Mouse (Mus musculus): ENCODE measurements at regions not wholly inside any gene's neighbourhood (a gene's known extent, or its start where the extent isn't known, plus 50 kb on each side); places are given as distances from the start of the nearest gene placed in this dataset.

- no peak for DNase-seq (ENCODE audit: low spot score)
- no peaks in the 10 kb centered on the region for H3K27me3 ChIP-seq (ENCODE audit: insufficient read depth, poor library complexity, severe bottlenecking)
- no peak overlapping the region for H3K4me3 ChIP-seq
- no peak overlapping the region for H3K27ac ChIP-seq
- H3K4me1 ChIP-seq (replicated peaks) = no peaks in the 10 kb centered on the region
- 87% methylated on average over 5 of the region's 5 CpGs for WGBS
- no peaks in the 10 kb centered on the region for H3K9me3 ChIP-seq
- H3K36me3 ChIP-seq = no peaks in the 10 kb centered on the region
Observed at GRCm38 (mm10) chr6:141190383-141190782, 58.7 kb upstream of the Pde3a start.

DNA sequence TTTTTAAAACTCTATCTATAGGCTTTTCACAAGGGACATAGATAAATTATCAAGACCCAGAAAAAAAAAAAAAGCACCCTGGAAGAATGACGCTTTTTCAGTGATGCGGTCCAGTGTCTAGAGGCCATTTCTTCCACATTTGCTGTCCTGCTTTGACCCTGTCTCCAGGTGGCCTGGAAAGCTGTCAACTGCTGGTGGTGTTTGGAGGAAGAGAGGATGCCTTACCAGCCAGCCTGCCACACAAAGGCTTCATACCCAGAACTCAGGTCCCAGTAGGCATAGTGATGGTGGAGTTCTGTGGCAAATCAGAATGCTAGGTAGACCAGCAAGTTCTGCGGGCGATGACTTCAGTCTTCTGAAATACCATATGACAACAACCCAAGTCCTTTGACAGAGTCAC, 51.6 kb upstream of the Pde3a start:
- Histone ChIP-seq H3K27me3 (ENCODE audit: insufficient read depth, poor library complexity, severe bottlenecking) (no peaks in the 10 kb centered on the region), H3K4me3 (no peak overlapping the region), H3K9me3 (no peaks in the 10 kb centered on the region), H3K36me3 (no peaks in the 10 kb centered on the region), H3K27ac (no peak overlapping the region), H3K4me1 (replicated peaks) (no peaks in the 10 kb centered on the region)
- no peak for DNase-seq (ENCODE audit: low spot score)
- 96% methylated on average over 4 of the region's 4 CpGs for WGBS

Measured in hindbrain, embryonic 10.5 days (tissue).